Mouse (Mus musculus): ENCODE results near the gene Il3ra. TPM values are rescaled to one million over a fixed set of nuclear protein-coding genes. Genes with fewer than 3 reads are reported as not detected.
A peak's percentile ranks its signal among the peaks of the same experiment; 100 is the strongest.

Il3ra gene
- 2.3 and 2.7 TPM in 2 replicates for polyA plus RNA-seq (2015; fragmentation: Nextera tagmentation; extraction: Ambion mirVana)

GRCm38 (mm10) chr14:14345948-14346812, at the start of gene Il3ra:
TSS of gene Il3ra (plus strand) at chr14:14346275.
- Histone ChIP-seq H3K4me2 (ENCODE audit: low read length) (peak within 1 kb of the TSS; percentile 79), H3K4me3 (ENCODE audit: low read depth, low read length) (peak within 1 kb of the TSS; percentile 64)

GRCm38 (mm10) chr14:14308938-14309337, 37.1 kb upstream of the Il3ra start:
- no peak overlapping the region for H3K4me3 ChIP-seq (ENCODE audit: low read depth, low read length)

More at GRCm38 (mm10) chr14:14345948-14346812, at the start of gene Il3ra:
- Histone ChIP-seq H3K27ac (ENCODE audit: low read length) (peak within 1 kb of the TSS; percentile 77), H3K9ac (ENCODE audit: low read depth, low read length) (peak within 1 kb of the TSS; percentile 76), H3K4me1 (ENCODE audit: control insufficient read depth, insufficient read depth, low read length) (no peaks in the 10 kb centered on the region), H3K36me3 (ENCODE audit: control insufficient read depth, insufficient read depth, low read length) (0 out of 2 replicates have a peak, but pooled peaks cover 3% of the 10 kb centered on the region), H3K9me3 (replicated peaks; ENCODE audit: control insufficient read depth, low read length, poor library complexity, severe bottlenecking) (peaks cover 22% of the 10 kb centered on the region; the same call in 1 of the 2 replicates), H3K27me3 (ENCODE audit: control insufficient read depth, insufficient read depth, low read depth, low read length) (no peaks in the 10 kb centered on the region)
- 6% methylated on average over 64 of the region's 69 CpGs for WGBS
- ATAC-seq: peak; percentile 74

GRCm38 (mm10) chr14:14309416-14309815, 36.7 kb upstream of the Il3ra start:
- no peaks in the 10 kb centered on the region for H3K36me3 ChIP-seq (ENCODE audit: control insufficient read depth, insufficient read depth, low read length)
- H3K27ac ChIP-seq (ENCODE audit: low read length): no peak overlapping the region
- no peak overlapping the region for H3K4me2 ChIP-seq (ENCODE audit: low read length)
- H3K4me3 ChIP-seq (ENCODE audit: low read depth, low read length): no peak overlapping the region
- no peak for ATAC-seq
- no peak overlapping the region for H3K9ac ChIP-seq (ENCODE audit: low read depth, low read length)
- 68% methylated on average over 14 of the region's 14 CpGs for WGBS
- H3K9me3 ChIP-seq (replicated peaks; ENCODE audit: control insufficient read depth, low read length, poor library complexity, severe bottlenecking): no peaks in the 10 kb centered on the region
- no peaks in the 10 kb centered on the region for H3K4me1 ChIP-seq (ENCODE audit: control insufficient read depth, insufficient read depth, low read length)
- no peaks in the 10 kb centered on the region for H3K27me3 ChIP-seq (ENCODE audit: control insufficient read depth, insufficient read depth, low read depth, low read length)

More at GRCm38 (mm10) chr14:14308938-14309337, 37.1 kb upstream of the Il3ra start:
- WGBS: 54% methylated on average over 16 of the region's 16 CpGs
- ATAC-seq: no peak
- Histone ChIP-seq H3K27ac (ENCODE audit: low read length) (no peak overlapping the region), H3K9me3 (replicated peaks; ENCODE audit: control insufficient read depth, low read length, poor library complexity, severe bottlenecking) (no peaks in the 10 kb centered on the region), H3K4me1 (ENCODE audit: control insufficient read depth, insufficient read depth, low read length) (no peaks in the 10 kb centered on the region), H3K9ac (ENCODE audit: low read depth, low read length) (no peak overlapping the region), H3K36me3 (ENCODE audit: control insufficient read depth, insufficient read depth, low read length) (no peaks in the 10 kb centered on the region), H3K27me3 (ENCODE audit: control insufficient read depth, insufficient read depth, low read depth, low read length) (no peaks in the 10 kb centered on the region), H3K4me2 (ENCODE audit: low read length) (no peak overlapping the region)

- Histone ChIP-seq H3K27ac (ENCODE audit: low read length) (no peak within 1 kb of the TSS), H3K4me1 (ENCODE audit: control insufficient read depth, insufficient read depth, low read length) (no peaks in the 10 kb centered on the region), H3K4me3 (ENCODE audit: low read depth, low read length) (no peak within 1 kb of the TSS), H3K9ac (ENCODE audit: low read depth, low read length) (no peak within 1 kb of the TSS), H3K27me3 (ENCODE audit: control insufficient read depth, insufficient read depth, low read depth, low read length) (no peaks in the 10 kb centered on the region), H3K36me3 (ENCODE audit: control insufficient read depth, insufficient read depth, low read length) (no peaks in the 10 kb centered on the region), H3K9me3 (replicated peaks; ENCODE audit: control insufficient read depth, low read length, poor library complexity, severe bottlenecking) (no peaks in the 10 kb centered on the region), H3K4me2 (ENCODE audit: low read length) (no peak within 1 kb of the TSS)
- no peak for ATAC-seq
Measured at GRCm38 (mm10) chr14:14322528-14322927, 23.5 kb upstream of the Il3ra start, which contains the start of gene Olfr31. TSS of gene Olfr31 (plus strand) at chr14:14322828.

- 5% methylated on average over 37 of the region's 40 CpGs for WGBS
- ATAC-seq: peak; percentile 86
- peak overlapping the region; percentile 76 for H3K9ac ChIP-seq (ENCODE audit: low read depth, low read length)
Measured at GRCm38 (mm10) chr14:14345113-14345871, 783 bp upstream of the Il3ra start.

GRCm38 (mm10) chr14:14346813-14347100, 682 bp downstream of the Il3ra start:
- peak overlapping the region; percentile 79 for H3K4me2 ChIP-seq (ENCODE audit: low read length)
- H3K4me3 ChIP-seq (ENCODE audit: low read depth, low read length): peak overlapping the region; percentile 64
- peak; percentile 21 for ATAC-seq
- peak overlapping the region; percentile 77 for H3K27ac ChIP-seq (ENCODE audit: low read length)
- H3K36me3 ChIP-seq (ENCODE audit: control insufficient read depth, insufficient read depth, low read length): 0 out of 2 replicates have a peak, but pooled peaks cover 3% of the 10 kb centered on the region
- H3K27me3 ChIP-seq (ENCODE audit: control insufficient read depth, insufficient read depth, low read depth, low read length): no peaks in the 10 kb centered on the region
- peaks cover 23% of the 10 kb centered on the region; the same call in 1 of the 2 replicates for H3K9me3 ChIP-seq (replicated peaks; ENCODE audit: control insufficient read depth, low read length, poor library complexity, severe bottlenecking)
- 26% methylated on average over 16 of the region's 16 CpGs for WGBS
- H3K4me1 ChIP-seq (ENCODE audit: control insufficient read depth, insufficient read depth, low read length): no peaks in the 10 kb centered on the region
- peak overlapping the region; percentile 76 for H3K9ac ChIP-seq (ENCODE audit: low read depth, low read length)

More at GRCm38 (mm10) chr14:14345113-14345871, 783 bp upstream of the Il3ra start:
- peak overlapping the region; percentile 64 for H3K4me3 ChIP-seq (ENCODE audit: low read depth, low read length)
- no peaks in the 10 kb centered on the region for H3K4me1 ChIP-seq (ENCODE audit: control insufficient read depth, insufficient read depth, low read length)
- peak overlapping the region; percentile 79 for H3K4me2 ChIP-seq (ENCODE audit: low read length)
- H3K9me3 ChIP-seq (replicated peaks; ENCODE audit: control insufficient read depth, low read length, poor library complexity, severe bottlenecking): peaks cover 14% of the 10 kb centered on the region; the same call in 1 of the 2 replicates
- H3K36me3 ChIP-seq (ENCODE audit: control insufficient read depth, insufficient read depth, low read length): 0 out of 2 replicates have a peak, but pooled peaks cover 3% of the 10 kb centered on the region
- no peaks in the 10 kb centered on the region for H3K27me3 ChIP-seq (ENCODE audit: control insufficient read depth, insufficient read depth, low read depth, low read length)
- H3K27ac ChIP-seq (ENCODE audit: low read length): peak overlapping the region; percentile 77

GRCm38 (mm10) chr14:14347151-14347835, 1.2 kb downstream of the Il3ra start:
- Histone ChIP-seq H3K27me3 (ENCODE audit: control insufficient read depth, insufficient read depth, low read depth, low read length) (no peaks in the 10 kb centered on the region), H3K9ac (ENCODE audit: low read depth, low read length) (no peak overlapping the region), H3K4me1 (ENCODE audit: control insufficient read depth, insufficient read depth, low read length) (no peaks in the 10 kb centered on the region), H3K27ac (ENCODE audit: low read length) (no peak overlapping the region), H3K4me2 (ENCODE audit: low read length) (peak overlapping the region; percentile 79), H3K4me3 (ENCODE audit: low read depth, low read length) (peak overlapping the region; percentile 64), H3K9me3 (replicated peaks; ENCODE audit: control insufficient read depth, low read length, poor library complexity, severe bottlenecking) (peaks cover 23% of the 10 kb centered on the region; the same call in 1 of the 2 replicates), H3K36me3 (ENCODE audit: control insufficient read depth, insufficient read depth, low read length) (0 out of 2 replicates have a peak, but pooled peaks cover 3% of the 10 kb centered on the region)
- ATAC-seq: peak; percentile 13
- 84% methylated on average over 17 of the region's 17 CpGs for WGBS

- Histone ChIP-seq H3K9ac (ENCODE audit: low read depth, low read length) (no peak overlapping the region), H3K27me3 (ENCODE audit: control insufficient read depth, insufficient read depth, low read depth, low read length) (no peaks in the 10 kb centered on the region), H3K4me2 (ENCODE audit: low read length) (no peak overlapping the region), H3K4me3 (ENCODE audit: low read depth, low read length) (no peak overlapping the region), H3K9me3 (replicated peaks; ENCODE audit: control insufficient read depth, low read length, poor library complexity, severe bottlenecking) (peaks cover 23% of the 10 kb centered on the region; the same call in 1 of the 2 replicates), H3K36me3 (ENCODE audit: control insufficient read depth, insufficient read depth, low read length) (0 out of 2 replicates have a peak, but pooled peaks cover 3% of the 10 kb centered on the region), H3K27ac (ENCODE audit: low read length) (no peak overlapping the region), H3K4me1 (ENCODE audit: control insufficient read depth, insufficient read depth, low read length) (no peaks in the 10 kb centered on the region)
- 0 out of 2 replicates have a peak, but pooled peaks have one; percentile 1 for ATAC-seq
- 95% methylated on average over 14 of the region's 14 CpGs for WGBS
Measured at GRCm38 (mm10) chr14:14347836-14348621, 2.0 kb downstream of the Il3ra start.
